Mouse (Mus musculus): ENCODE data around the gene Kif14. TPM values are rescaled to one million over a fixed set of nuclear protein-coding genes. Genes with fewer than 3 reads are reported as not detected.

Gene Kif14
- total and polyA plus RNA-seq, 3 experiments, result 5.5 to 12.0 (median 7.8) TPM

GRCm38 (mm10) chr1:136449541-136449940 is 16.6 kb upstream of the Kif14 start:
- dilution Hi-C loops (cut with MboI; ENCODE audit: extremely low pct_ligation_motif_present, extremely low pct_unique_long_range_greater_than_20kb, low sequenced_read_pairs) (no loop called here), in situ Hi-C loops (cut with MboI; ENCODE audit: low pct_ligation_motif_present, low pct_unique_long_range_greater_than_20kb, low sequenced_read_pairs) (no loop called here)
- H3K79me2 ChIP-seq (replicated peaks; ENCODE audit: control insufficient read depth, extremely low read depth, insufficient read depth, poor library complexity, severe bottlenecking), result no peaks in the 10 kb centered on the region
- TF ChIP-seq RCOR1 (conservative IDR thresholded peaks at IDR 0.05; ENCODE audit: low read depth, low read length), result no peak
- TF ChIP-seq CHD1 (IDR thresholded peaks at IDR 0.05; ENCODE audit: low read depth, low read length), result peak; percentile 91; the same call in 1 of the 2 replicates
- no peaks in the 10 kb centered on the region for H3K9me3 ChIP-seq (replicated peaks; ENCODE audit: low read length)
- H3K27ac ChIP-seq (ENCODE audit: insufficient read depth, low read depth), result no peak overlapping the region
- H3K9ac ChIP-seq (ENCODE audit: insufficient read depth, low read depth), result no peak overlapping the region
- no peak for DNase-seq (ENCODE audit: extremely low read depth)
- H3K4me3 ChIP-seq (replicated peaks in 1 of 3; ENCODE audit: low read depth in 2 of 3, low read length in 2 of 3, poor library complexity in 1 of 3), result no peak overlapping the region
- no peak overlapping the region for H3K4me2 ChIP-seq (ENCODE audit: insufficient read depth, low read depth, poor library complexity, severe bottlenecking)
- peaks cover 6 to 12% of the 10 kb centered on the region in 2 experiments for H3K4me1 ChIP-seq (ENCODE audit: control insufficient read depth in 1 of 2, insufficient read depth in 2 of 2)
- no peaks in the 10 kb centered on the region for H3K36me3 ChIP-seq (replicated peaks in 1 of 2; ENCODE audit: control insufficient read depth in 1 of 2, insufficient read depth in 1 of 2, low read length in 1 of 2)
- no peaks in the 10 kb centered on the region for H3K27me3 ChIP-seq (replicated peaks)

DNA sequence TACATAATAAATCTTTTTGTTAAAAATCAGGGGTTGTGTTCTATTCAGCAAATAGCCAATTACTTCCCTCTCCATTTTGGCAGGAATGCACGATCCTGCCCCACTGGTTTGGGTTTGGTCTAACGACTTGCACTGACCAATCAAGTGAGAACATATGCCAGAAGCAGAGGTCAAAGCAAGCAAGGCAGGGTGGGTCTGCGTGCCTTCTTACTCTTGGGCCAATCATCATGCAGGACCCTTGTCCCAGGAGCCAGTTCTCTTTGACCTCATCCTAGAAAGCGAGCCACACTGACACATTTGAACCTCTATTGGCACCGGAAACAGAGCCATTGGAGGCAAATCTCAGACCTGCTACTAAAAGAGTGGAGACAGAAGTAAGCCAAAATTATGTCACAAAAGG is 15.9 kb upstream of the Kif14 start:
- no peak overlapping the region for H3K27ac ChIP-seq (ENCODE audit: insufficient read depth, low read depth)
- dilution Hi-C loops (cut with MboI; ENCODE audit: extremely low pct_ligation_motif_present, extremely low pct_unique_long_range_greater_than_20kb, low sequenced_read_pairs), result no loop called here
- in situ Hi-C loops (cut with MboI; ENCODE audit: low pct_ligation_motif_present, low pct_unique_long_range_greater_than_20kb, low sequenced_read_pairs), result no loop called here
- no peak for DNase-seq (ENCODE audit: extremely low read depth)
- H3K4me2 ChIP-seq (ENCODE audit: insufficient read depth, low read depth, poor library complexity, severe bottlenecking), result no peak overlapping the region
- H3K36me3 ChIP-seq (replicated peaks in 1 of 2; ENCODE audit: control insufficient read depth in 1 of 2, insufficient read depth in 1 of 2, low read length in 1 of 2), result no peaks in the 10 kb centered on the region
- H3K4me3 ChIP-seq (replicated peaks in 1 of 3; ENCODE audit: low read depth in 2 of 3, low read length in 2 of 3, poor library complexity in 1 of 3), result no peak overlapping the region
- H3K4me1 ChIP-seq (ENCODE audit: control insufficient read depth in 1 of 2, insufficient read depth in 2 of 2), result peaks cover 4 to 5% of the 10 kb centered on the region in 2 experiments
- H3K9me3 ChIP-seq (replicated peaks; ENCODE audit: low read length), result no peaks in the 10 kb centered on the region
- TF ChIP-seq E2F4 (IDR thresholded peaks at IDR 0.05; ENCODE audit: insufficient replicate concordance, low read depth, low read length) (no peak), CHD1 (IDR thresholded peaks at IDR 0.05; ENCODE audit: low read depth, low read length) (no peak), MAZ (IDR thresholded peaks at IDR 0.05; ENCODE audit: low read depth, low read length) (no peak), TCF12 (IDR thresholded peaks at IDR 0.05; ENCODE audit: low read depth, low read length) (no peak)
- no peaks in the 10 kb centered on the region for H3K79me2 ChIP-seq (replicated peaks; ENCODE audit: control insufficient read depth, extremely low read depth, insufficient read depth, poor library complexity, severe bottlenecking)
- H3K9ac ChIP-seq (ENCODE audit: insufficient read depth, low read depth), result no peak overlapping the region
- H3K27me3 ChIP-seq (replicated peaks), result no peaks in the 10 kb centered on the region

DNA sequence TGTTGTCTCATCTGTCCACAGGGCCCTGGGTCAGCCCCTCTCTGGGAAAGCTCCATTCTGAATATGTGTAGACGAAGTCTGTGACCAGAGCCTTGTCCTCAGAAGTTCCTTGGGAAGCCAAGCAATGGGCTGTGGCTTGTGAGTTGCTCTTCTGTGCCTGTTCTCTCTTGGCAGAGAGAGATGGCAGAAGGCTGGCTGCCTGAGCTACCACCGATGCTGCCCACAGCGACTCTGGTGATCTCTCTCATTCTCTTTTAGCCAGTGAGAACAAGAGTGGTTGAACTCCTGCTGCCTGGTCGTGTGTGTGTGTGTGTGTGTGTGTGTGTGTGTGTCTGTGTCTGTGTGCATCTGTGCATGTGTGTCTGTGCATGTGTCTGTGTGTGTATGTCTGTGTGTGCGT is 13.7 kb upstream of the Kif14 start:
- Histone ChIP-seq H3K36me3 (replicated peaks in 1 of 2; ENCODE audit: control insufficient read depth in 1 of 2, insufficient read depth in 1 of 2, low read length in 1 of 2) (no peaks in the 10 kb centered on the region), H3K27me3 (replicated peaks) (peaks cover 2% of the 10 kb centered on the region), H3K27ac (ENCODE audit: insufficient read depth, low read depth) (no peak overlapping the region), H3K4me2 (ENCODE audit: insufficient read depth, low read depth, poor library complexity, severe bottlenecking) (no peak overlapping the region), H3K79me2 (replicated peaks; ENCODE audit: control insufficient read depth, extremely low read depth, insufficient read depth, poor library complexity, severe bottlenecking) (no peaks in the 10 kb centered on the region), H3K9ac (ENCODE audit: insufficient read depth, low read depth) (no peak overlapping the region), H3K9me3 (replicated peaks; ENCODE audit: low read length) (no peaks in the 10 kb centered on the region), H3K4me3 (replicated peaks in 1 of 3; ENCODE audit: low read depth in 2 of 3, low read length in 2 of 3, poor library complexity in 1 of 3) (no peak overlapping the region), H3K4me1 (ENCODE audit: control insufficient read depth in 1 of 2, insufficient read depth in 2 of 2) (peaks cover 0 to 4% of the 10 kb centered on the region in 2 experiments; a peak in 2 of 4 replicates)
- in situ Hi-C loops (cut with MboI; ENCODE audit: low pct_ligation_motif_present, low pct_unique_long_range_greater_than_20kb, low sequenced_read_pairs), result no loop called here
- TF ChIP-seq ZNF384 (IDR thresholded peaks at IDR 0.05; ENCODE audit: low read depth, low read length) (no peak), MAZ (IDR thresholded peaks at IDR 0.05; ENCODE audit: low read depth, low read length) (no peak), GABPA (IDR thresholded peaks at IDR 0.05; ENCODE audit: insufficient replicate concordance, low read depth, low read length) (no peak), MEF2A (IDR thresholded peaks at IDR 0.05; ENCODE audit: borderline replicate concordance, low read depth, low read length) (no peak), USF1 (IDR thresholded peaks at IDR 0.05; ENCODE audit: low read depth, low read length) (no peak), NRF1 (IDR thresholded peaks at IDR 0.05; ENCODE audit: low read depth, low read length) (no peak), CHD2 (IDR thresholded peaks at IDR 0.05; ENCODE audit: low read length) (no peak), ETS1 (conservative IDR thresholded peaks at IDR 0.05; ENCODE audit: low read depth, low read length) (no peak), JUND (conservative IDR thresholded peaks at IDR 0.05; ENCODE audit: low read depth, low read length) (no peak), NELFE (IDR thresholded peaks at IDR 0.05; ENCODE audit: low read depth, low read length) (no peak), HCFC1 (IDR thresholded peaks at IDR 0.05; ENCODE audit: low read depth, low read length) (no peak), EP300 (IDR thresholded peaks at IDR 0.05; ENCODE audit: low read length) (no peak), CTCF (conservative IDR thresholded peaks at IDR 0.05 in 1 of 2, IDR thresholded peaks at IDR 0.05 in 1 of 2; ENCODE audit: low read depth in 2 of 2, low read length in 2 of 2) (no peak), ZKSCAN1 (IDR thresholded peaks at IDR 0.05; ENCODE audit: borderline replicate concordance, low read depth, low read length) (no peak), UBTF (IDR thresholded peaks at IDR 0.05; ENCODE audit: low read depth, low read length) (no peak), IRF4 (IDR thresholded peaks at IDR 0.05; ENCODE audit: low read depth, low read length) (no peak), MAFK (IDR thresholded peaks at IDR 0.05; ENCODE audit: insufficient replicate concordance, low read length) (no peak)
- dilution Hi-C loops (cut with MboI; ENCODE audit: extremely low pct_ligation_motif_present, extremely low pct_unique_long_range_greater_than_20kb, low sequenced_read_pairs), result no loop called here
- no peak for DNase-seq (ENCODE audit: extremely low read depth)
